Comparison of ENCODE assay signal across 8 mouse cellular contexts in genomic region chr2:165492648-165493553, GRCm38 (mm10). TPM values are rescaled to one million over a fixed set of nuclear protein-coding genes. Genes with fewer than 3 reads are reported as not detected.
DNase-seq lines count a peak whose midpoint lies in the region; ATAC-seq lines count a peak whose summit lies in the region.

Trp53rka (minus strand) TSS chr2:165493324.

- DNase-seq in adrenal gland, adult 2 months: peak; percentile 89
- DNase-seq in embryo, embryonic 10.5 days (ENCODE audit: low spot score): peak; percentile 86
- DNase-seq in gastrocnemius, postnatal 14 days: peak; percentile 81
- DNase-seq in induced T-regulatory cell, adult 2 months (ENCODE audit: low read depth): peak; percentile 81
- peak; percentile 72 to 85 for DNase-seq in left cerebral cortex, postnatal 14 days (ENCODE audit: low spot score in 2 of 2)
- DNase-seq in right cerebral cortex, postnatal 14 days: peak; percentile 79
- peak; percentile 74 to 83 for DNase-seq in urinary bladder, postnatal 4 days (ENCODE audit: low spot score in 2 of 2)

- intact Hi-C loops in gastrocnemius, postnatal 14 days (cut with DNase I; ENCODE audit: low total_unique reads): no loop called here
- intact Hi-C loops in left cerebral cortex, postnatal 14 days (cut with DNase I): no loop called here

- peak; percentile 89 for ATAC-seq in megakaryocyte-erythroid progenitor cell, adult 5-6 weeks (replicated peaks; ENCODE audit: low FRiP score, low TSS enrichment, poor library complexity, severe bottlenecking)

RNA-seq across cellular contexts. Expression of gene Trp53rka, which starts in this region (rescaled TPM):
- 10 to 100 TPM; 10.4 to 12.7 TPM for total RNA-seq in adrenal gland, adult 2 months (2021)
- 20.3 and 20.8 TPM in 2 replicates for polyA plus RNA-seq in adrenal gland, adult 2 months (2012; rRNA removed)
- 1 to 10 TPM; 7.6 to 8.2 TPM for total RNA-seq in gastrocnemius, postnatal 14 days (2021)
- total RNA-seq in left cerebral cortex, postnatal 14 days (2021): 10 to 100 TPM; 19.9 to 22.1 TPM
- 11.4 and 18.9 TPM in 2 replicates for total RNA-seq in megakaryocyte-erythroid progenitor cell, adult 5-6 weeks (2014; fragmentation: Nextera tagmentation)
- 6.4 and 11.6 TPM in 2 replicates for total RNA-seq in megakaryocyte-erythroid progenitor cell, adult 5-6 weeks (2017)

Comparison
In these comparisons a context has a peak if more than half of its experiments do, and no peak if none do; other contexts are left out.
1. Peak in every context shown above with its lines: DNase-seq and ATAC-seq.